Mouse (Mus musculus) MEL (cell line): ENCODE measurements around the gene Tkt. TPM values are rescaled to one million over a fixed set of nuclear protein-coding genes. Genes with fewer than 3 reads are reported as not detected.
"Not testable (repeated sequence)": the region's sequence is repeated elsewhere in the genome, so short reads cannot be mapped to it uniquely, and the experiment has no call there.

Experiments
- DNase-seq: peaks from one replicate; pipeline ENCODE4 v3.0.0; 2011; ENCODE audit warnings: low read depth, low spot score
- H3K27ac ChIP-seq: 2 replicates; pipeline ENCODE4 v1.5.1; 2012; ENCODE audit warnings: low read depth, mild to moderate bottlenecking, control low read depth, low read length, moderate library complexity; ENCODE audit not compliant: control insufficient read depth
- H3K27me3 ChIP-seq, 2 experiments: fragments of 150-350 bp in 1 of 2; sonication (generic) in 1 of 2; 2 replicates each; pipeline ENCODE4 v1.6.1; 2012; ENCODE audit warnings: low read length in 2 of 2, mild to moderate bottlenecking in 2 of 2, improper control_type of control experiment in 1 of 2, moderate library complexity in 1 of 2; ENCODE audit not compliant: insufficient read depth in 2 of 2, control insufficient read depth in 1 of 2
- H3K36me3 ChIP-seq, 2 experiments: 2 replicates each; pipeline ENCODE4 v1.6.1; 2012 to 2014; ENCODE audit warnings: low read length in 2 of 2, improper control_type of control experiment in 1 of 2, inconsistent platforms in 1 of 2, mild to moderate bottlenecking in 1 of 2; ENCODE audit not compliant: insufficient read depth in 2 of 2, control insufficient read depth in 1 of 2
- H3K4me1 ChIP-seq, 2 experiments: fragments of 150-350 bp in 1 of 2; sonication (generic) in 1 of 2; 2 replicates each; pipeline ENCODE4 v1.6.1; 2012; ENCODE audit warnings: low read length in 2 of 2, improper control_type of control experiment in 1 of 2, mild to moderate bottlenecking in 1 of 2; ENCODE audit not compliant: insufficient read depth in 2 of 2, control insufficient read depth in 1 of 2
- H3K4me3 ChIP-seq, 2 experiments: fragments of 150-350 bp in 1 of 2; sonication (generic) in 1 of 2; 2 replicates each; pipeline ENCODE4 v1.5.1; 2012; ENCODE audit warnings: low read depth in 2 of 2, low read length in 2 of 2, mild to moderate bottlenecking in 2 of 2, moderate library complexity in 2 of 2, control low read depth in 1 of 2, improper control_type of control experiment in 1 of 2; ENCODE audit not compliant: control insufficient read depth in 1 of 2, insufficient read depth in 1 of 2
- H3K79me2 ChIP-seq: 2 replicates; pipeline ENCODE4 v1.6.1; 2012; ENCODE audit warnings: mild to moderate bottlenecking, low read length, moderate library complexity; ENCODE audit not compliant: control insufficient read depth, poor library complexity, insufficient read depth
- H3K9ac ChIP-seq: 2 replicates; pipeline ENCODE4 v1.6.1; 2012; ENCODE audit warnings: low read depth, mild to moderate bottlenecking, control low read depth, low read length, moderate library complexity; ENCODE audit not compliant: control insufficient read depth, poor library complexity, severe bottlenecking
- H3K9me3 ChIP-seq: fragments of 150-350 bp; sonication (generic); replicated peaks from 2 replicates; pipeline ENCODE4 v1.6.1; 2012; ENCODE audit warnings: mild to moderate bottlenecking, low read length, improper control_type of control experiment, moderate library complexity; ENCODE audit not compliant: insufficient read depth
- CHD2 ChIP-seq: IDR thresholded peaks from 2 replicates; pipeline ENCODE4 v1.6.1; 2011; ENCODE audit warnings: low read length, improper control_type of control experiment
- CTCF ChIP-seq, 3 experiments: IDR thresholded peaks in 2 of 3; conservative IDR thresholded peaks in 1 of 3; 2 replicates each; pipeline ENCODE4 v1.5.1; 2011 to 2012; ENCODE audit warnings: low read length in 3 of 3, low read depth in 2 of 3, mild to moderate bottlenecking in 2 of 3, improper control_type of control experiment in 1 of 3, inconsistent platforms in 1 of 3, mixed read lengths in 1 of 3, moderate library complexity in 1 of 3; ENCODE audit not compliant: control insufficient read depth in 1 of 3, insufficient read depth in 1 of 3, poor library complexity in 1 of 3, severe bottlenecking in 1 of 3
- ELF1 ChIP-seq: IDR thresholded peaks from 2 replicates; pipeline ENCODE4 v1.6.1; 2014; ENCODE audit warnings: low read depth, mild to moderate bottlenecking, inconsistent platforms, low read length, improper control_type of control experiment, moderate library complexity
- EP300 ChIP-seq, 2 experiments: IDR thresholded peaks; 2 replicates each; pipeline ENCODE4 v1.6.1; 2011; ENCODE audit warnings: improper control_type of control experiment in 2 of 2, low read length in 2 of 2, low read depth in 1 of 2, mild to moderate bottlenecking in 1 of 2
- ETS1 ChIP-seq: IDR thresholded peaks from 2 replicates; pipeline ENCODE4 v1.6.1; 2012; ENCODE audit warnings: low read depth, mild to moderate bottlenecking, inconsistent platforms, low read length, improper control_type of control experiment, moderate library complexity
- GABPA ChIP-seq: IDR thresholded peaks from 2 replicates; pipeline ENCODE4 v1.6.1; 2012; ENCODE audit warnings: low read depth, mild to moderate bottlenecking, inconsistent platforms, low read length, improper control_type of control experiment, moderate library complexity
- GATA1 ChIP-seq: IDR thresholded peaks from 2 replicates; pipeline ENCODE4 v1.6.1; 2011; ENCODE audit warnings: low read depth, low read length, improper control_type of control experiment
- JUND ChIP-seq: IDR thresholded peaks from 2 replicates; pipeline ENCODE4 v1.6.1; 2011; ENCODE audit warnings: low read depth, mild to moderate bottlenecking, improper control_type of control experiment, low read length
- MAX ChIP-seq: IDR thresholded peaks from 2 replicates; pipeline ENCODE4 v1.6.1; 2011; ENCODE audit warnings: low read length, improper control_type of control experiment
- MAZ ChIP-seq: IDR thresholded peaks from 2 replicates; pipeline ENCODE4 v1.6.1; 2012; ENCODE audit warnings: low read depth, mild to moderate bottlenecking, inconsistent platforms, low read length, improper control_type of control experiment
- MEF2A ChIP-seq: IDR thresholded peaks from 2 replicates; pipeline ENCODE4 v1.6.1; 2014; ENCODE audit warnings: low read depth, mild to moderate bottlenecking, inconsistent platforms, low read length, improper control_type of control experiment; ENCODE audit not compliant: poor library complexity, insufficient replicate concordance, severe bottlenecking; ENCODE audit errors: extremely low read depth
- MXI1 ChIP-seq: IDR thresholded peaks from 2 replicates; pipeline ENCODE4 v1.6.1; 2011; ENCODE audit warnings: mild to moderate bottlenecking, low read depth, low read length, improper control_type of control experiment
- MYB ChIP-seq: IDR thresholded peaks from 2 replicates; pipeline ENCODE4 v1.6.1; 2011; ENCODE audit warnings: mild to moderate bottlenecking, low read depth, low read length, improper control_type of control experiment
- MYC ChIP-seq: IDR thresholded peaks from 2 replicates; pipeline ENCODE4 v1.6.1; 2011; ENCODE audit warnings: low read depth, mild to moderate bottlenecking, low read length, improper control_type of control experiment, moderate library complexity
- NELFE ChIP-seq: IDR thresholded peaks from 2 replicates; pipeline ENCODE4 v1.6.1; 2011; ENCODE audit warnings: low read depth, low read length, improper control_type of control experiment
- NRF1 ChIP-seq: IDR thresholded peaks from 2 replicates; pipeline ENCODE4 v1.6.1; 2014; ENCODE audit warnings: low read depth, mild to moderate bottlenecking, inconsistent platforms, low read length, improper control_type of control experiment, moderate library complexity; ENCODE audit not compliant: poor library complexity, insufficient read depth, severe bottlenecking
- POLR2A ChIP-seq, 2 experiments: IDR thresholded peaks; 2 replicates each; pipeline ENCODE4 v1.6.1; 2011 to 2012; ENCODE audit warnings: low read length in 2 of 2, mild to moderate bottlenecking in 2 of 2, control low read depth in 1 of 2, improper control_type of control experiment in 1 of 2, low read depth in 1 of 2, moderate library complexity in 1 of 2; ENCODE audit not compliant: control insufficient read depth in 1 of 2, insufficient read depth in 1 of 2, poor library complexity in 1 of 2
- POLR2AphosphoS2 ChIP-seq: IDR thresholded peaks from 2 replicates; pipeline ENCODE4 v1.6.1; 2011; ENCODE audit warnings: low read length, improper control_type of control experiment
- POLR2AphosphoS5 ChIP-seq: IDR thresholded peaks from 2 replicates; pipeline ENCODE4 v1.6.1; 2012; ENCODE audit warnings: low read depth, borderline replicate concordance, mild to moderate bottlenecking, inconsistent platforms, low read length, moderate library complexity, mixed read lengths
- RAD21 ChIP-seq: IDR thresholded peaks from 2 replicates; pipeline ENCODE4 v1.6.1; 2011; ENCODE audit warnings: mild to moderate bottlenecking, low read depth, low read length, improper control_type of control experiment
- RCOR1 ChIP-seq: IDR thresholded peaks from 2 replicates; pipeline ENCODE4 v1.6.1; 2012; ENCODE audit warnings: low read depth, mild to moderate bottlenecking, inconsistent platforms, low read length, improper control_type of control experiment
- SIN3A ChIP-seq: IDR thresholded peaks from 2 replicates; pipeline ENCODE4 v1.6.1; 2012; ENCODE audit warnings: low read length, improper control_type of control experiment, inconsistent platforms
- SMC3 ChIP-seq: IDR thresholded peaks from 2 replicates; pipeline ENCODE4 v1.6.1; 2011; ENCODE audit warnings: low read depth, low read length, improper control_type of control experiment
- TBP ChIP-seq: IDR thresholded peaks from 2 replicates; pipeline ENCODE4 v1.8.0; 2011; ENCODE audit warnings: low read depth, low read length, improper control_type of control experiment
- TCF12 ChIP-seq: IDR thresholded peaks from 2 replicates; pipeline ENCODE4 v1.6.1; 2014; ENCODE audit warnings: low read depth, mild to moderate bottlenecking, inconsistent platforms, low read length, improper control_type of control experiment, moderate library complexity
- USF1 ChIP-seq: IDR thresholded peaks from 2 replicates; pipeline ENCODE4 v1.6.1; 2014; ENCODE audit warnings: low read depth, mild to moderate bottlenecking, inconsistent platforms, low read length, improper control_type of control experiment, moderate library complexity
- USF2 ChIP-seq, 2 experiments: IDR thresholded peaks; 2 replicates each; pipeline ENCODE4 v1.6.1; 2011 to 2012; ENCODE audit warnings: improper control_type of control experiment in 2 of 2, low read length in 2 of 2, borderline replicate concordance in 1 of 2, inconsistent platforms in 1 of 2, low read depth in 1 of 2, mild to moderate bottlenecking in 1 of 2; ENCODE audit not compliant: insufficient read depth in 1 of 2
- ZMIZ1 ChIP-seq: IDR thresholded peaks from 2 replicates; pipeline ENCODE4 v1.6.1; 2012; ENCODE audit warnings: low read depth, mild to moderate bottlenecking, inconsistent platforms, low read length, improper control_type of control experiment, moderate library complexity
- ZNF384 ChIP-seq: IDR thresholded peaks from 2 replicates; pipeline ENCODE4 v1.6.1; 2012; ENCODE audit warnings: low read depth, mild to moderate bottlenecking, inconsistent platforms, low read length, improper control_type of control experiment
- polyA plus RNA-seq, 2 experiments: library from polyadenylated mRNA; stranded (reverse) in 1 of 2; unstranded in 1 of 2; fragments of >175 nt in 1 of 2; fragments of >200 nt in 1 of 2; gene quantifications; 2 replicates each; pipeline versions ENCODE4 v1.2.1 to v1.2.4; 2012; ENCODE audit warnings: low replicate concordance in 2 of 2, low read depth in 1 of 2; ENCODE audit not compliant: insufficient read length in 2 of 2, insufficient read depth in 1 of 2, missing spikeins in 1 of 2
- total RNA-seq: library from RNA; depleted of rRNA; stranded (reverse); fragments of 300-350 nt; gene quantifications from 2 replicates; pipeline ENCODE4 v1.2.3, GENCODE M21; 2012

The Tkt gene
- total and polyA plus RNA-seq, 3 experiments, result 115 to 1,273 (median 640) TPM

- TF ChIP-seq NELFE, result peak; percentile 17; the same call in 1 of the 2 replicates
- peak; percentile 58 for TF ChIP-seq ELF1
- TF ChIP-seq TCF12, result peak; percentile 47
- peak in 1 of 2 experiments; percentile 49; a peak in 1 of 4 replicates for TF ChIP-seq POLR2A (IDR thresholded peaks at IDR 0.05; ENCODE audit: control insufficient read depth in 1 of 2, insufficient read depth in 1 of 2, low read depth in 1 of 2, low read length in 2 of 2, poor library complexity in 1 of 2)
- TF ChIP-seq MYC, result peak; percentile 91
- peak; percentile 55; the same call in 1 of the 2 replicates for TF ChIP-seq POLR2AphosphoS2
- TF ChIP-seq USF1, result peak; percentile 81
- TF ChIP-seq MAX, result peak; percentile 91
- TF ChIP-seq GATA1, result peak; percentile 55
- TF ChIP-seq EP300 (IDR thresholded peaks at IDR 0.05; ENCODE audit: low read depth in 1 of 2, low read length in 2 of 2), result peak in 1 of 2 experiments; percentile 44; a peak in 1 of 4 replicates
- peak in 1 of 2 experiments; percentile 28; a peak in 1 of 4 replicates for TF ChIP-seq USF2 (IDR thresholded peaks at IDR 0.05; ENCODE audit: borderline replicate concordance in 1 of 2, insufficient read depth in 1 of 2, low read depth in 1 of 2, low read length in 2 of 2)
- peak; percentile 84 for TF ChIP-seq MXI1
- H3K27me3 ChIP-seq, H3K9me3 ChIP-seq, H3K79me2 ChIP-seq: not testable (repeated sequence)
- Histone ChIP-seq H3K27ac (peak overlapping the region; percentile 99), H3K4me1 (peaks cover 36 to 46% of the 10 kb centered on the region in 2 experiments), H3K4me3 (peak overlapping the region; percentile 37 to 59), H3K36me3 (peaks cover 10 to 42% of the 10 kb centered on the region in 2 experiments), H3K9ac (peak overlapping the region; percentile 67)
- peak; percentile 94 for DNase-seq
Measured at GRCm38 (mm10) chr14:30577303-30578062, 29.3 kb downstream of the Tkt start.

GRCm38 (mm10) chr14:30579180-30579579, 31.0 kb downstream of the Tkt start:
- Histone ChIP-seq H3K79me2 (no peaks in the 10 kb centered on the region; the same call in 1 of the 2 replicates), H3K4me1 (peaks cover 36 to 46% of the 10 kb centered on the region in 2 experiments), H3K36me3 (peaks cover 4 to 42% of the 10 kb centered on the region in 2 experiments), H3K9ac (peak overlapping the region; percentile 42), H3K27me3 (no peaks in the 10 kb centered on the region), H3K27ac (peak overlapping the region; percentile 66), H3K4me3 (peak overlapping the region; percentile 15 to 31), H3K9me3 (no peaks in the 10 kb centered on the region)
- peak; percentile 78 for DNase-seq
- TF ChIP-seq TBP, result peak; percentile 25; the same call in 1 of the 2 replicates
- TF ChIP-seq POLR2AphosphoS5, result no peak
- TF ChIP-seq MYC, result 0 out of 2 replicates have a peak, but pooled peaks have one; percentile 28
- TF ChIP-seq MAX, result no peak
- TF ChIP-seq GATA1, result no peak
- TF ChIP-seq CTCF (IDR thresholded peaks at IDR 0.05 in 2 of 3, conservative IDR thresholded peaks at IDR 0.05 in 1 of 3; ENCODE audit: control insufficient read depth in 1 of 3, insufficient read depth in 1 of 3, low read depth in 2 of 3, low read length in 3 of 3, poor library complexity in 1 of 3, severe bottlenecking in 1 of 3), result no peak
- no peak for TF ChIP-seq GABPA
- no peak for TF ChIP-seq RCOR1
- no peak for TF ChIP-seq ZNF384
- TF ChIP-seq EP300 (IDR thresholded peaks at IDR 0.05; ENCODE audit: low read depth in 1 of 2, low read length in 2 of 2), result peak in 1 of 2 experiments; percentile 47; a peak in 2 of 4 replicates
- TF ChIP-seq RAD21, result no peak
- TF ChIP-seq JUND, result no peak
- TF ChIP-seq SIN3A, result peak; percentile 52
- TF ChIP-seq NRF1, result no peak
- TF ChIP-seq MXI1, result peak; percentile 91
- TF ChIP-seq USF1, result peak; percentile 73
- TF ChIP-seq MYB, result no peak
- TF ChIP-seq ELF1, result no peak; the same call in 1 of the 2 replicates
- no peak for TF ChIP-seq CHD2
- TF ChIP-seq SMC3, result no peak
- TF ChIP-seq ZMIZ1, result no peak
- 0 out of 2 replicates have a peak, but pooled peaks have one; percentile 49 for TF ChIP-seq ETS1
- no peak for TF ChIP-seq MAZ
- no peak for TF ChIP-seq MEF2A
